Mouse (Mus musculus) testis, postnatal 14 days (tissue): Measurements from ENCODE around the gene Rps6.
"Not testable (repeated sequence)": the region's sequence is repeated elsewhere in the genome, so short reads cannot be mapped to it uniquely, and the experiment has no call there.

Source experiments
- DNase-seq: peaks from one replicate; pipeline ENCODE4 v3.0.0; 2021; ENCODE audit warnings: low spot score

Rps6 gene

DNA sequence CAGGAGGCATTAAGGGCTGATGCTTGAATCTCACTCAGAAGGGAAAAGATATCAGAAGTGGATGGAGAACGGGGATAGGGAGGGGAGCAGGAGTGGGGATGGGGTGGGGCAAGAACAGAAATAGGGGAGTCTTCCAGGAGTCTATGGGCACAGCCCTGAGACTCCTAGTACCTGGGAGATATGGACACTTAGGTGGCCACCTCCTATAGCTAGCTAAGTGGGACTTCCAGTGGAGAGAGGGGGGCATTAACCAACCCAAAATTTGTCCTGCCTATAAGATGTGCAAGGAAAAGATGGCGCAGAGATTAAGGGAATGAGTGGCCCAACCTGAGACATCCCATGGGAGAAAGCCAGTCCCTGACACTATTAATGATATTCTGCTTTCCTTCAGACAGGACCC lies 5.9 kb downstream of the Rps6 start:
- no peak for DNase-seq

DNA sequence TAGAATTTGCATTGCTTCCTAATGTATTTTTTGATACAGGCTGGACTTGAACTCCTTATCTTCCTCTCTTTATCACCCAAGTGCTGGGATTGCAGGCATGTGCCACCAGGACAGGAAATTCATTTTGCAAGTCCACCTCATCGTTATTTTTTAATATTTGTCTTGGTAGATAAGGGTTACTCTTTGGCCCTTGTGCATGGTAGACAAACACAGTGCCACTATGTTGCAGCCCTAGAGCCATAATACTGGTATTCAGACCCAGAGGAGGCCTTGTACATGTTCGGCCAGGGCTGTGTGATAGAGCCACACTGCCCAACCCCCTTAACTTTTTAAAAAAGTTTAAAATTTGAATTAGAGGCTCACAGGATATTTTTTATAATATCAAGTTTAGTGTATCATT lies 10.0 kb downstream of the Rps6 start:
- no peak for DNase-seq

DNA sequence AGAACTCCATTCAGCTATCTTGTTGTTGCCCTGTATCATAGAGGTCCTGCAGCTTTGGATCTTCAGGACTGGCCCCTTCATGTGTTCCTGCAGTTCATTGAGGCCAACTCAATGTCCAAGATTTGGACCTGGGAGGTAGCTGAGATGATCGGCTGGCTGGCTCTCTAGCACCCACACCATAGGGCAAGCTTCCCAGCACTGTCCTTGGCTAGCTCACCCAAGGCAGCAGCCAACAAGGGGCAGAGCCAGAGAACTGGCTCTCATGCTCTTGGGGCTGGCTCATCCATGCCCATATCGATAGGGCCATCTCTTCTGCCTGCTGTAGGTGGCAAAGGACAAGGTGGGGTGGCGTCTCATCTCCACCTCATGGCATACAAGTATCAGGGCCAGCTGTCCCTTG lies 11.8 kb downstream of the Rps6 start:
- no peak for DNase-seq

DNA sequence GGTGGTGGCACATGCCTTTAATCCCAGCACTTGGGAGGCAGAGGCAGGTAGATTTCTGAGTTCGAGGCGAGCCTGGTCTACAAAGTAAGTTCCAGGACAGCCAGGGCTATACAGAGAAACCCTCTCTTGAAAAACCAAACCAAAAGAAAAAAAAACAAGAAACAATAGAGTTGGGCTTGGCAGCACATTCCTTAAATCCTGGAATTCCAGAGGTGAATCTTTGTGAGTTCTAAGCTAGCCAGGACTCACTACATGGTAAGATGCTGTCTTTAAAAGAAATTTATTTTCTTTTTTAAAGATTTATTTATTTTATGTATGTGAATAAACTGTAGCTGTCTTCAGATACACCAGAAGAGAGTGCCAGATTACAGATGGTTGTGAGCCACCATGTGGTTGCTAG lies 16.1 kb downstream of the Rps6 start:
- not testable (repeated sequence) for DNase-seq

DNA sequence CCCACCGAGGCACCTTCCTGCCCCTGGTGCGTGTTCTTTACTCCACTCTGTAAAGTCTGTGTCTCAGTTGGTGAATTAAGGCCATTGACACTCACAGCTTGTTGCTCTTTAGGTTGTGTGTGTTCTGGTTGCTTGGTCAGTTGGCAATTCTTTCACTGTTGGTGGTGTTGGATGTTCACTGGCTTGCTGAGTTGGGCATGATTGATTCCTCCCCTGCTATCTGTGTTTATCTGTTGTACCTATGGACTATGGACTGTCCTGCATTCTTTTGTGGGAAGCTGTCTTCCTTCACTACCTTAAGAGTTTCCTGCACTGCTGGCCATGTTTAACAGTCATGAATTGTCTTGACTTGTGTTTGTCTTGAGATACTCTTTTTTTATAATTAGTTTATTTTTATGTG lies 25.3 kb downstream of the Rps6 start:
- DNase-seq, result no peak

DNA sequence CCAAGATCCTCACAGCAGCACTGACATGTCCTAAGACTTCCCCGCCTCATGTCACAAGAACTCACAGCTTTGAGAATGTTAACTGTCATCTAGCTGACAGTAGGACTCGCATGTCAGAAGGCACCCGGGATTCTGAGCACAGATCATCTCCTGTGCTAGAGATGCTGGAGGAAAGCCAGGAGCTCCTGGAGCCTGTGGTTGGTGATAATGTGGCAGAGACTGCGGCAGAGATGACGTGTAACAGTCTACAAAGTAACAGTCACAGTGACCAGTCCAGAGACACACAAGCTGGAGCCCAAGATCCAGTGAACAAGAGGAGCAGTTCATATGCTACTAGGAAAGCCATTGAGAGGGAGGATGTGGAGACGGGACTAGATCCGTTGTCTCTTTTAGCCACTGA lies 32.1 kb downstream of the Rps6 start:
- peak; percentile 14 for DNase-seq

DNA sequence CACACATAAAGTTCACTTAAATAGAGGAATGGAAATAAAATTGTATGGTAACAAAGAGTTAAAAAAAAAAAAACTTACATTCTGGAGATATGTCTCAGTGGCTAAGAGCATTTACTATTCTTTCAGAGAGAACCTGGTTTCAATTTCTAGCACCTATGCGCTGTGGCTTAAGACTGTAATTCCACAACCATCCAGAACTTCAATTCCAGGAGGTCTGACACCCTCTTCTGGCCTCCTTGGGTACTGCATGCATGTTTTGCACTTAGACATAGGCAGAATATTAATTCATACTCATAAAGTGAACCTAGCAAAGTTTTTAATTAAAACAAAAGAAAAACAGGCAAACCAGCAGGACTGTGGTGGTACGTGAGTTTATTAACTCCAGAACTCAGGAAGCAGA lies 34.0 kb downstream of the Rps6 start:
- DNase-seq, result no peak

DNA sequence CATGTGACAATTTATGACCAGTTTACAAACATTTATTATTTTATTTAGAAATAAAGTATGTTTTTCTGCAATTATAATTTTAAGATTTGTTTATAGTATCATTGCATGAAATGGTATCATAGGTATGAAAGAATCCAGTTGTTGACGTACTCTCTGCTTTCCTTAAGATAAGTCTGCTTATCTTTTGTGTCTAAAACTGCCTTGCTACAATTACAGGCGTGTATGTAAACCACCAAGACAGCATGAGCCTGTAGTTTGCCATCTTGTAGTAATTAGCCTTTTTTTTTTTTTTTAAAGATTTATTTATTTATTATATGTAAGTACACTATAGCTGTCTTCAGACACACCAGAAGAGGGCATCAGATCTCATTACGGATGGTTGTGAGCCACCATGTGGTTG lies 42.4 kb downstream of the Rps6 start:
- DNase-seq, result no peak

DNA sequence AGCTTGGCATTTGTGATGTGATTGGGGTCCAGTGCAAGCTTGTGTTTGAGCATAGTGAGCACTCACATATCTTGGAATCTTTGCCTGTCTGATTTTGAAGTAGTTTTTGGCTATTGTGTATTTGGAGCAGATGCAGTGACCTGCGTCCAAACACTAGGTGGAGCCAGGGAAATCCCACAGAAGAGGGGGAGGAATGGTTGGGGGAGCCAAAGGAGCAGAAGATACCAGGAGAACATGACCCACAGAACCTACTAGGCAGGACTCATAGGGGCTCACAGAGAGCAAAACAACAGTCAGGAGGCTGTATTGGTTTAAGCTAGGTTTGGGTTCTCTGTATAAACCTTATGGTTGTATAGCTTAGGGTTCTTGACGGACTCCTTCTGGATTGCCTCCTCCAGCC lies 46.6 kb downstream of the Rps6 start:
- no peak for DNase-seq
